Mouse (Mus musculus) bone marrow macrophage, adult 2 months (primary cell): ENCODE data around the gene Gria1. TPM values are rescaled to one million over a fixed set of nuclear protein-coding genes. Genes with fewer than 3 reads are reported as not detected.

Experiments
- H3K27ac ChIP-seq: 2 replicates; pipeline ENCODE4 v1.5.1; 2012; ENCODE audit warnings: low read depth, low read length; ENCODE audit not compliant: insufficient read depth
- H3K4me1 ChIP-seq: 2 replicates; pipeline ENCODE4 v1.6.1; 2012; ENCODE audit warnings: low read length; ENCODE audit not compliant: control insufficient read depth, insufficient read depth
- H3K4me3 ChIP-seq: 2 replicates; pipeline ENCODE4 v1.5.1; 2012; ENCODE audit warnings: mild to moderate bottlenecking, low read length, moderate library complexity; ENCODE audit not compliant: insufficient read depth
- CTCF ChIP-seq: IDR thresholded peaks from 2 replicates; pipeline ENCODE4 v1.5.1; 2012; ENCODE audit warnings: low read depth, mild to moderate bottlenecking, low read length, moderate library complexity
- POLR2A ChIP-seq: IDR thresholded peaks from 2 replicates; pipeline ENCODE4 v1.6.1; 2012; ENCODE audit warnings: mild to moderate bottlenecking, low read depth, low read length, borderline replicate concordance
- polyA plus RNA-seq: library from polyadenylated mRNA; stranded (reverse); fragments of >200 nt; gene quantifications from 2 replicates; pipeline ENCODE4 v1.2.4, GENCODE M21; 2012; ENCODE audit not compliant: missing spikeins, insufficient read depth, insufficient read length

The Gria1 gene
- polyA plus RNA-seq = not detected in 2 replicates

DNA sequence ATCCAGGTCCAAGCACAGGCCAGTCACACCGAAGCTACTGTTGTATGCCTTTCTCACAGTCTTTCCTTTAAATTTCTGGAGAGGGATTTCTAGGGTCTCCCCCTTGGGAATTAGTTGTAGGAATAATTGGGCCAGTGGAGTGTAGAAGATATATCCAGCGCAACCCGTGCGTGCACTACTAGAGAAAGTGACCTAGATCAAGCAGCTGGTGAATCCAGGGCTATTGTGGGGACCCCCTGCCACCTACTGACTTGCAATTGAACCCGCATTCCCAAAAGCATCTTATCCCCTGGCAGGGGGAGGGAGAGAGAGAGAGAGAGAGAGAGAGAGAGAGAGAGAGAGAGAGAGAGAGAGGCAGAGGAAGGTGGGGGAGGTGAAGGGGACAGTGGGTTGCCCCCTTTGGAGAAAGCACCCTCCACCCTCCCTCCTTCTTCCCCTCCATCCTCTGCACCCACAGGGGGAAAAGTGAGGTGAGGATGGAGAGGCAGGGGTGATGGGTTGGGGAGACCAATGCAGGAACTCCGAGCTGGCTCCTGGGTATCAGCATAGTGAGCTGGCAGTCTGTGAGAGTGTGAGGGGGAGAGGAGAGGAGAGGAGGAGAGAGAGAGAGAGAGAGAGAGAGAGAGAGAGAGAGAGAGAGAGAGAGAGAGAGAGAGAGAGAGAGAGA lies at the start of gene Gria1:
Gria1 (plus strand) TSS at position 364 of the 667 bp plus-strand sequence.
- TF ChIP-seq CTCF (no peak), POLR2A (no peak)

DNA sequence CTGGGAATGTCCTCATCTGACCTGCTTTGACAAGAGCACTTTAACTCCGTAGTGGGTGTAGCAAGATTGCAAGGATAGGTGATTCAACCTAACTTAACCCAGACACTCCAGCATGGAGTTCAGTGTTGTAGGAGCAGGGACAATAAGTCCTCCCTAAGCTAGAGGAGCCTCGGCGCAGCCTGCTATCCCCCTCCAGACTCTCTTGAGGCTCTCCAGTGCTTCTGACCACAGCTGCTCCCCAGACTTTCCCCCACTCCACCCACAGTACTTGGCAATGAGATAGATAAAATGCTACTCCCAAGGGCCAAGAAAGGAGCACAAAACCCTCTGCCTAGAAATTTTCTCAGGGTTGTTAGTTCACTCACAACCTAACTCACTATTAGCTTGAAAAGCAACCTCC lies 49.4 kb upstream of the Gria1 start:
- no peaks in the 10 kb centered on the region for H3K4me1 ChIP-seq
- no peak overlapping the region for H3K27ac ChIP-seq
- H3K4me3 ChIP-seq = no peak overlapping the region
- no peak for TF ChIP-seq CTCF
- no peak for TF ChIP-seq POLR2A

More for the DNA sequence above, at the start of gene Gria1:
- Histone ChIP-seq H3K27ac (no peak within 1 kb of the TSS), H3K4me1 (no peaks in the 10 kb centered on the region), H3K4me3 (no peak within 1 kb of the TSS)

DNA sequence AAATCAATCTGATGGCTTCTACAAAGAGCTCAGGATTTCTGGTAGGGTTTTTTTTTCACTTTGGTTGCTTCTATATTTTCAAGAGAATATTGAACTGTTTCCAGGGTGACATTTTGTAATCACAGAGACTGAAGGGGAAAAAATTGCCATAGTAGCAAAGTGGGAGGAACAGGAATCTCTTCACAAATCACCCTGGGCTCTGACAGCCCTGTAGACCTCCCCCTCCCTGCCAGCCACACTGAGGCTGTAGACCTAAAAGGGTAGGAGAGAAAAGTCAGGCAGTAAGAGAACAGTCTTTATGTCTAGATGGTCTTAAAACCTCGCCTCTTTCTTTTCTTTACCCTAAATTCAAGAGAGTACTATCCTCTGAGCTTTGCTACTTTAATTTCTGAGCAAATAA lies 38.4 kb upstream of the Gria1 start:
- Histone ChIP-seq H3K4me3 (no peak overlapping the region), H3K27ac (no peak overlapping the region), H3K4me1 (no peaks in the 10 kb centered on the region)
- TF ChIP-seq CTCF = no peak
- no peak for TF ChIP-seq POLR2A

DNA sequence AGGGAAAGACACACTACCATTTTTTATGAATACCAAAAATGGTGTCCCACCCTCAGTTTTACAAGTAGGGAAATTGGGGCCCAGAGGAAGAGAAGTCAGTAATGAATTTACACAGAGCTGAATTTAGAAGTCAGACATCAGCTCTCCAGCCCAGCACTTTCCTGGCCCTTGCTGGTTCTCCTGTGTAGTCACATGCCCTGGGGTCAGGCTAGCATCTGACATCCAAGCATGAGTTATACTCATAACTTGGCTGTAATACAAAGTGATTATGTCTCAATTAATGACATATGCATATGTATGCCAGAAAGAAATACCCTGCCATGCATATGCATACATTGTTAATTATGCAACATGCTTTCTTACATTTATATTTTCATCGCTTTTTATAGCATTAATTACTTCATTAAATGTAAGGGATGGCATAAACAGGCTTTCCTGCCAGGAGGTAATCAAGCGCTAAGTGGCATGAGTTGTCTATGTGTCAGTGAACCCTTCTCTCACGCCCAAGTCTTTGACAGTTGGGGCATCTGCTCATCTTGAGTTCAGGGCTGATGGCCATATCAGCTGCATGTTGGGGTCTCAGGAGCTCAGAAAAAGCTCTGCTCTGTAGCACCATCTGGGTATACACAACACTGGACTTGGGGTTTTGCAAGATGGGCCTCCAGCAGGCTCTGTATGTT lies 26.7 kb upstream of the Gria1 start:
- no peak overlapping the region for H3K4me3 ChIP-seq
- no peak overlapping the region for H3K27ac ChIP-seq
- TF ChIP-seq POLR2A = no peak
- TF ChIP-seq CTCF = no peak
- no peaks in the 10 kb centered on the region for H3K4me1 ChIP-seq

DNA sequence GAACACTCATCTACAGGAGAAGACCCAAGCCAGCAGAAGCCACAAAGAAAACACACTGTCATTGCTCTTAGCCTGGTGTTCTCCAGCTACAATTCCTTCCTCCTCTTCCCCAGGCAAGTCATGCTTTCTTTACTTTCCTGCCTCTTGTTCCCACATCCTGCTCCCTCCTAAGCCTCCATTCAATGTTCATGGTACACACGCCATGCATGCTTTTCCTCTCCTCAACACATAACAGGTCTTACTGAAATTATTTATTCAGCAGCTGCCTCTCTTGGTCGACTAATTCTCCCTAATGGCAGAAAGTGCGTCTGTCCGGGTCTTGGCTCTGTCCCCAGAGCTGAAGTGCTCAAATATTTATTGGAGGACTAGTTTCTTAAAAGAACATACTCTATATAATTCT lies 25.7 kb upstream of the Gria1 start:
- Histone ChIP-seq H3K4me1 (no peaks in the 10 kb centered on the region), H3K4me3 (no peak overlapping the region), H3K27ac (no peak overlapping the region)
- TF ChIP-seq CTCF (no peak), POLR2A (no peak)

DNA sequence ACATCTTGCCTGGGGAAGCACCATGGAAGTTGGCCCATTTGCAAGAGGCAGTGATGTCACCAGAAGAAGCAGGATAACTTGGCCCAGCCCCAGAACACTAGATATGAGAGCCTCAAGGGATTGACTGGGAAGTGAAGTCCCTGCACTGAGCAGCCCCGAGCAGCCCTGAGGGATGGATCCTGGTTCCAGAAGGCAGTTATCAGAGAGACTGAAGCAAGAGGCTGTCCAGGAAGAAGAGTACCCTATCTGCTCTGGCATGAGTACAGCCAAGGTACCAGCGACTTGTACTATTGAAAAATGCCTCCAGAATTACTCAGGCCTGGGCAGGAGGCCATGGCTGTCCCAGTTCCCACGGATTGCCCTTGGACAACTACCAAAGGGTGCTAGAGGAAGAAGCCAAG lies 11.6 kb upstream of the Gria1 start:
- Histone ChIP-seq H3K4me3 (no peak overlapping the region), H3K27ac (no peak overlapping the region), H3K4me1 (no peaks in the 10 kb centered on the region)
- TF ChIP-seq CTCF (no peak), POLR2A (no peak)

DNA sequence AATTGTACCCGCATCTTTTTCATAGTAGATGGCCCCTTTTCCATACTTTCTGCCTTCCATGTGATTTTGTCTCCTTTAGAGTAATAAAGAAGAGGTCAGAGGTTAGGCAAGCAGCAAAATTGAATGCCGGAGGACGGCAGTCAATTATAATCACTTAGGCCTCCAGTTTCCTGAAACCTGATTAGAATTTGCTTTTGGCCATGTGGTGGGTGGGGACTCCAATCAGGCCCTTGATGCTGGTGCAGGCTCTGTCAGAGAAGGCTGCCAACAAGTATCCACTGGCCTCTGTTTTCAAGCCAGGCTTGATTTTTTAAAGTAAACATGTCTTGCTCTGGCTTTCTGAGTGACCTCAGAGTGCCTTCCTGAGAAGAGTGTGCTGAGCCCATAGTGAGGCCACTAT lies 6.6 kb upstream of the Gria1 start:
- TF ChIP-seq CTCF (no peak), POLR2A (no peak)
- no peaks in the 10 kb centered on the region for H3K4me1 ChIP-seq
- H3K4me3 ChIP-seq = no peak overlapping the region
- no peak overlapping the region for H3K27ac ChIP-seq

DNA sequence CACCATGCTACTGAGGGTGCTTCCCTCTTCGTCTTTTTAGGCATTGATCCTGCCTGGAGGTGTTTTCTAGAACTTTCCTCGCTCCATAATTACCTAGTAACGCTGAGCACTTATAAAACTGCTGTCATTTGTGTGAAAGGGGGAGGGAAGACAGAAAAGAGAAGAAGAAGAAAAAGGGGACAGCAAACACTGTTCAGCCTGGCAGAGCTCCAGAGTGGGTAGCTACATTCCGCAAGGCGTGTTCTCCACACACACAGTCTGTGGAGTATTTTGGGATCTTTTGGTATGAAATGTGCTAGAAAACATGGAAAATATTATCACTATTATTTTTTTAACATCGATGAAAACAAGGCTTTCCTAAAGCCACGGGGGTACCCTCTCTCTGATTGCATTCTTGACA lies 5.8 kb upstream of the Gria1 start:
- Histone ChIP-seq H3K4me1 (no peaks in the 10 kb centered on the region), H3K27ac (no peak overlapping the region), H3K4me3 (no peak overlapping the region)
- no peak for TF ChIP-seq CTCF
- TF ChIP-seq POLR2A = no peak

DNA sequence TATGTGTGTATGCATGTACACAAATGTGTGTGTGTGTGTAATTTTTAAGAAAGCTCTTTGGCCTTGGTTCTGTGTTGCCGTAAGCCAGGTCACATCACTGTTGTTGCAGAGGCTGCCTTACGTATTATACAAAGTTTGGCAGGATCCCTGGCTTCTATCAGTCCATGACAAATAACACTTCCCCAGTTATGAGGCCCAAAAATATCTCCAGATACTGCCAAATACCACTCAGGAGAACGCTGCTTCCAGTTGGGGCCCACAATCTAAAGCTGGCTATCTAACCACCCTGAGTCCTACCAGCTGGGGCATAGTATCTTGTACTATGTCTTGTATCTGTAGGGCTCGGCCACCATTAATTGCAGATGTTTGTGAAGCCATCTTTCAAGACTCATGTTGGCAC lies 3.4 kb upstream of the Gria1 start:
- Histone ChIP-seq H3K4me3 (no peak overlapping the region), H3K27ac (no peak overlapping the region), H3K4me1 (no peaks in the 10 kb centered on the region)
- TF ChIP-seq CTCF (no peak), POLR2A (no peak)

DNA sequence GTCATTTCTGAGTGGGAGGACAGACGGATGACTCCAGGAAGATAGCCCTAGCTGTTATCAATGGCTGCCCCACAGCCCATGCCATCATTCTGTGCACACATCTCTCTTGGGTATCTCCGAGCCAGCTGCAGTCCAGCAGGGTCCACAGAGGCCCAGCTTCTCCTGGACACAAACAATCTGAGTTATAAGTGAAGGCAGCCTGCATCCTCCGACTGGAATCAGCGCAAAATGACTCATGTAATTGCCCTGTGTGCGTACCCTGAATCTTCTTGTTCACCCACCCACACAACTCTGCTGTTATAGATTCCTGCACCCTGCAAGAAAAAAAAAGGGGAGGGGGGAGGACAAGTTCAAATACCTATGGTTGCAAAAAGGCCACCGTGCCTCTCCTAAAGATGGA lies 576 bp upstream of the Gria1 start:
- H3K27ac ChIP-seq = no peak overlapping the region

DNA sequence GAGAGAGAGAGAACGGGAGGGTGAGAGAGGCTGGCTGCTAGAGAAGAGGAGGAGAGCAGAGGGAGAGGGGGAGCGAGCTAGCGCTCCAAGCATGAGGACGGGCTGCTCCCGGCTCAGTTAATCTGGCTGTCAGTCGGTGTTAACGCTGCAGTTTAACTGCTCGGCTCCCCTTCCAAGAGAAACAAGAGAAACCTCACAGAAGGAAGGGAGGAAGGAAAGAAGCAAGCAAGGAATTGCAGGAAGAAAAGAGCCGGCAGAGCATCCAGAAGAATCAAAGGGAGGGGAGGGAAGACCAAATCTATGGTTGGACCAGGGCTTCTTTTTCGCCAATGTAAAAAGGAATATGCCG lies 478 bp downstream of the Gria1 start:
- Histone ChIP-seq H3K4me3 (no peak overlapping the region), H3K4me1 (no peaks in the 10 kb centered on the region), H3K27ac (no peak overlapping the region)
- TF ChIP-seq CTCF (no peak), POLR2A (no peak)

More for the DNA sequence above, 576 bp upstream of the Gria1 start:
- Histone ChIP-seq H3K4me3 (no peak overlapping the region), H3K4me1 (no peaks in the 10 kb centered on the region)
- TF ChIP-seq CTCF (no peak), POLR2A (no peak)
